Mouse (Mus musculus) lung, postnatal 0 days (tissue): ENCODE data around the gene Cdk6. TPM values are rescaled to one million over a fixed set of nuclear protein-coding genes. Genes with fewer than 3 reads are reported as not detected.

Experiments used
- ATAC-seq: fragments of 200-750 bp; cut with Nextera tagmentation; 2 replicates; pipeline ENCODE4 v1.8.0; 2017; ENCODE audit warnings: moderate library complexity
- DNase-seq: peaks from one replicate; pipeline ENCODE4 v3.0.0-alpha.2; 2016; ENCODE audit warnings: low spot score
- H3K27ac ChIP-seq: fragments of 300-500 bp; sonication (generic); 2 replicates; pipeline ENCODE4 v1.5.1; 2014; ENCODE audit warnings: antibody characterized with exemption, mild to moderate bottlenecking, low read length, mixed read lengths
- H3K27me3 ChIP-seq: fragments of 300-500 bp; sonication (generic); replicated peaks from 2 replicates; pipeline ENCODE4 v1.6.1; 2014; ENCODE audit warnings: low read length, mixed read lengths; ENCODE audit not compliant: insufficient read depth
- H3K36me3 ChIP-seq: fragments of 300-500 bp; sonication (generic); 2 replicates; pipeline ENCODE4 v1.6.1; 2014; ENCODE audit warnings: low read length, mixed read lengths; ENCODE audit not compliant: insufficient read depth
- H3K4me1 ChIP-seq: fragments of 300-500 bp; sonication (generic); 2 replicates; pipeline ENCODE4 v1.6.1; 2014; ENCODE audit warnings: antibody characterized with exemption, low read depth, low read length, mixed read lengths; ENCODE audit not compliant: insufficient read depth
- H3K4me2 ChIP-seq: fragments of 300-500 bp; sonication (generic); replicated peaks from 2 replicates; pipeline ENCODE4 v1.6.1; 2014; ENCODE audit warnings: low read depth, mild to moderate bottlenecking, low read length, moderate library complexity, mixed read lengths
- H3K4me3 ChIP-seq: fragments of 300-500 bp; sonication (generic); 2 replicates; pipeline ENCODE4 v1.5.1; 2014; ENCODE audit warnings: low read depth, low read length
- H3K9ac ChIP-seq: fragments of 300-500 bp; sonication (generic); replicated peaks from 2 replicates; pipeline ENCODE4 v1.6.1; 2014; ENCODE audit warnings: low read depth, mild to moderate bottlenecking
- H3K9me3 ChIP-seq: fragments of 300-500 bp; sonication (generic); 2 replicates; pipeline ENCODE4 v1.6.1; 2016; ENCODE audit warnings: low read length, mixed read lengths
- CTCF ChIP-seq: IDR thresholded peaks from 2 replicates; pipeline ENCODE4 v1.5.1; 2016; ENCODE audit warnings: antibody characterized with exemption, mild to moderate bottlenecking
- EP300 ChIP-seq: IDR thresholded peaks from 2 replicates; pipeline ENCODE4 v1.6.1; 2016; ENCODE audit warnings: antibody characterized with exemption, mild to moderate bottlenecking, control low read depth
- WGBS: fragments of 180-500 bp; shearing (Covaris S2); extraction: QIAGEN DNeasy Blood & Tissue Kit; methylation state at CpG from one replicate; pipeline ENCODE4 v1.1.7; 2014; 5-methylcytosine and 5-hydroxymethylcytosine counted together
- polyA plus RNA-seq: library from polyadenylated mRNA; unstranded; fragments of >200 nt; fragmentation: Nextera tagmentation; extraction: Ambion mirVana; gene quantifications from 2 replicates; pipeline ENCODE4 v1.2.1, GENCODE M21; 2015

Gene Cdk6
- polyA plus RNA-seq, 1 experiment from 2014 or later: 19.7 TPM

- Histone ChIP-seq H3K4me1 (no peaks in the 10 kb centered on the region), H3K9me3 (no peaks in the 10 kb centered on the region), H3K27ac (no peak overlapping the region), H3K9ac (no peak overlapping the region), H3K4me3 (no peak overlapping the region), H3K27me3 (no peaks in the 10 kb centered on the region), H3K4me2 (no peak overlapping the region), H3K36me3 (no peaks in the 10 kb centered on the region)
- no peak for TF ChIP-seq EP300
- TF ChIP-seq CTCF: no peak
- WGBS: 68% methylated on average over 3 of the region's 3 CpGs
- DNase-seq: no peak
- ATAC-seq: no peak
Observed at GRCm38 (mm10) chr5:3536592-3537212, 195.4 kb downstream of the Cdk6 start.

- Histone ChIP-seq H3K4me2 (no peak overlapping the region), H3K27ac (no peak overlapping the region), H3K27me3 (no peaks in the 10 kb centered on the region), H3K4me1 (no peaks in the 10 kb centered on the region), H3K9me3 (no peaks in the 10 kb centered on the region), H3K4me3 (no peak overlapping the region), H3K9ac (no peak overlapping the region), H3K36me3 (no peaks in the 10 kb centered on the region)
- no peak for TF ChIP-seq CTCF
- no peak for TF ChIP-seq EP300
- DNase-seq: peak; percentile 13
- no peak for ATAC-seq
- 48% methylated on average over 11 of the region's 11 CpGs for WGBS
Observed at GRCm38 (mm10) chr5:3538505-3539472, 197.5 kb downstream of the Cdk6 start.

- peaks cover 5% of the 10 kb centered on the region; the same call in 1 of the 2 replicates for H3K4me1 ChIP-seq
- no peak overlapping the region for H3K9ac ChIP-seq
- no peaks in the 10 kb centered on the region for H3K27me3 ChIP-seq
- TF ChIP-seq EP300 (no peak), CTCF (no peak)
- no peaks in the 10 kb centered on the region for H3K36me3 ChIP-seq
- 71% methylated on average over 6 of the region's 6 CpGs for WGBS
- H3K4me3 ChIP-seq: no peak overlapping the region
- H3K4me2 ChIP-seq: no peak overlapping the region
- H3K9me3 ChIP-seq: no peaks in the 10 kb centered on the region
- DNase-seq (no peak), ATAC-seq (no peak)
- H3K27ac ChIP-seq: no peak overlapping the region
Observed at GRCm38 (mm10) chr5:3541871-3542270, 200.6 kb downstream of the Cdk6 start.

GRCm38 (mm10) chr5:3543629-3544479, 202.6 kb downstream of the Cdk6 start, which contains the start of gene Fam133b:
Gene Fam133b, plus strand, starts transcription at chr5:3543833.
- Histone ChIP-seq H3K36me3 (no peaks in the 10 kb centered on the region), H3K9me3 (no peaks in the 10 kb centered on the region), H3K27ac (peak within 1 kb of the TSS; percentile 82), H3K27me3 (no peaks in the 10 kb centered on the region), H3K4me3 (peak within 1 kb of the TSS; percentile 82), H3K4me1 (peaks cover 5% of the 10 kb centered on the region; the same call in 1 of the 2 replicates), H3K4me2 (peak within 1 kb of the TSS; percentile 73), H3K9ac (peak within 1 kb of the TSS; percentile 92)
- 2% methylated on average over 77 of the region's 80 CpGs for WGBS
- peak; percentile 95 for DNase-seq
- peak; percentile 98 for TF ChIP-seq CTCF
- no peak for TF ChIP-seq EP300
- ATAC-seq: peak; percentile 97

- 10% methylated on average over 7 of the region's 7 CpGs for WGBS
- Histone ChIP-seq H3K9ac (peak overlapping the region; percentile 92), H3K36me3 (no peaks in the 10 kb centered on the region), H3K4me1 (peaks cover 5% of the 10 kb centered on the region; the same call in 1 of the 2 replicates), H3K27ac (no peak overlapping the region), H3K27me3 (no peaks in the 10 kb centered on the region), H3K4me2 (peak overlapping the region; percentile 73), H3K9me3 (no peaks in the 10 kb centered on the region), H3K4me3 (peak overlapping the region; percentile 82)
- TF ChIP-seq CTCF (no peak), EP300 (no peak)
- ATAC-seq: no peak
- no peak for DNase-seq
Observed at GRCm38 (mm10) chr5:3544480-3544769, 203.1 kb downstream of the Cdk6 start.

- no peak for DNase-seq
Observed at GRCm38 (mm10) chr5:3546226-3546625, 204.9 kb downstream of the Cdk6 start.

More at GRCm38 (mm10) chr5:3546226-3546625, 204.9 kb downstream of the Cdk6 start:
- no peak overlapping the region for H3K9ac ChIP-seq
- TF ChIP-seq EP300 (no peak), CTCF (no peak)
- no peaks in the 10 kb centered on the region for H3K9me3 ChIP-seq
- H3K27me3 ChIP-seq: no peaks in the 10 kb centered on the region
- no peak overlapping the region for H3K4me2 ChIP-seq
- H3K4me1 ChIP-seq: peaks cover 5% of the 10 kb centered on the region; the same call in 1 of the 2 replicates
- no peak overlapping the region for H3K4me3 ChIP-seq
- no peak for ATAC-seq
- H3K27ac ChIP-seq: no peak overlapping the region
- 77% methylated on average over 1 of the region's 1 CpGs for WGBS
- H3K36me3 ChIP-seq: no peaks in the 10 kb centered on the region
